Mouse (Mus musculus): ENCODE measurements around the gene Actr1b. TPM values are rescaled to one million over a fixed set of nuclear protein-coding genes. Genes with fewer than 3 reads are reported as not detected.

Actr1b gene
- polyA plus RNA-seq (2014; fragmentation: Nextera tagmentation; extraction: Ambion mirVana), result 74.1 and 81.0 TPM in 2 replicates

GRCm38 (mm10) chr1:36714311-36714710 lies at the start of gene Actr1b:
Actr1b (minus strand) TSS chr1:36714422.
- Histone ChIP-seq H3K4me2 (no peak within 1 kb of the TSS), H3K27ac (ENCODE audit: low read depth, low read length) (no peak within 1 kb of the TSS), H3K27me3 (replicated peaks; ENCODE audit: control insufficient read depth, insufficient read depth, low read length) (no peaks in the 10 kb centered on the region), H3K36me3 (ENCODE audit: control insufficient read depth, insufficient read depth, low read length) (no peaks in the 10 kb centered on the region), H3K4me3 (ENCODE audit: low read depth, low read length) (no peak within 1 kb of the TSS), H3K9me3 (ENCODE audit: control insufficient read depth, low read length) (no peaks in the 10 kb centered on the region), H3K9ac (ENCODE audit: low read depth, low read length) (no peak within 1 kb of the TSS), H3K4me1 (replicated peaks; ENCODE audit: control insufficient read depth, insufficient read depth, low read length) (no peaks in the 10 kb centered on the region)
- WGBS, result 71% methylated on average over 5 of the region's 5 CpGs
- ATAC-seq (replicated peaks; ENCODE audit: low FRiP score), result no peak
- no peak for DNase-seq (ENCODE audit: low spot score)

DNA sequence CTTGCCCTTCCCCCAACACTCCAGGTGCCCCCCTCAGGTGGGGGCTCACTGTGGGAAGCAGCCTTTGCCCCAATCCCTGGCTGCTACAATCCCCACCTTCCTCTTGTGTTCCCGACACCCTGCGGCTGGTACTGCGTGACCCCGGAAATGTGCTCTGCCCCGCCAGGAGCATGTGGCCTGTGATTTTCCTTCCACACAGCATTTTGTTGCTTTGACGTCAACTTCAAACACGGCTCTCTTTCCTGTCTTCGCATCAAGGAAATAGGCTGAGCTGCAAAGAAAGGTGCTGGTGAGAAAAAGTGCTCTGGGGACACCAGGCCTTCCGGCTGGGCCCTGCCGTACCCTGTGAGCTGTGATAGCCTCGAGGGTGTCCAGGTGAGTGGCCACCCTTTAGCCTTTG lies 47.3 kb upstream of the Actr1b start, which contains the start of gene Zap70:
TSS of gene Zap70 (plus strand) at position 231 of the 400 bp plus-strand sequence.
- 77% methylated on average over 11 of the region's 11 CpGs for WGBS
- Histone ChIP-seq H3K27me3 (replicated peaks; ENCODE audit: control insufficient read depth, insufficient read depth, low read length) (no peaks in the 10 kb centered on the region), H3K9ac (ENCODE audit: low read depth, low read length) (no peak within 1 kb of the TSS), H3K36me3 (ENCODE audit: control insufficient read depth, insufficient read depth, low read length) (no peaks in the 10 kb centered on the region), H3K4me2 (no peak within 1 kb of the TSS), H3K4me3 (ENCODE audit: low read depth, low read length) (no peak within 1 kb of the TSS), H3K9me3 (ENCODE audit: control insufficient read depth, low read length) (no peaks in the 10 kb centered on the region), H3K4me1 (replicated peaks; ENCODE audit: control insufficient read depth, insufficient read depth, low read length) (no peaks in the 10 kb centered on the region), H3K27ac (ENCODE audit: low read depth, low read length) (no peak within 1 kb of the TSS)
- ATAC-seq (replicated peaks; ENCODE audit: low FRiP score), result no peak
- no peak for DNase-seq (ENCODE audit: low spot score)

GRCm38 (mm10) chr1:36761061-36761460 lies 46.8 kb upstream of the Actr1b start:
- H3K27ac ChIP-seq (ENCODE audit: low read depth, low read length), result no peak overlapping the region

DNA sequence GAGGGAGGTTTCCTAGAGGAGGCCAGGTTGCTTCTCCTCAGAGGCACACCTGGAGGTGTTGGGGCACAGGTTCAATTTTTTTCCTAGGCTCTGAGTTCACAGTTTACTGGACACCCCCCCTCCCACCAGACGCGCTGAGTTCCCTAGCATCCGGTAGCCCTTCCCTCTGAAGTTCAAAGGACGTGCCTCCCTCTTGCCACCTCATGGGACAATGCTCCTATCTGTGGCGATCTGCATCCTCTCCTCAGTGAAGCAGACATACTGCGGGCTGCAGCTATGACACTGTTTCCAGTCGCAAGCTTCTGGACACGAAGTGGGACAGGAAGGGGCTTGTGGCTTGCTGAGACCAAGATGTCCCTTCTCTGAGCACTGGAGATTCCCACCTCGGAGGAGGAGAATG lies 46.2 kb upstream of the Actr1b start:
- 72% methylated on average over 9 of the region's 9 CpGs for WGBS
- no peaks in the 10 kb centered on the region for H3K27me3 ChIP-seq (replicated peaks; ENCODE audit: control insufficient read depth, insufficient read depth, low read length)
- no peak overlapping the region for H3K9ac ChIP-seq (ENCODE audit: low read depth, low read length)
- H3K36me3 ChIP-seq (ENCODE audit: control insufficient read depth, insufficient read depth, low read length), result no peaks in the 10 kb centered on the region
- no peaks in the 10 kb centered on the region for H3K9me3 ChIP-seq (ENCODE audit: control insufficient read depth, low read length)
- H3K27ac ChIP-seq (ENCODE audit: low read depth, low read length), result no peak overlapping the region
- no peaks in the 10 kb centered on the region for H3K4me1 ChIP-seq (replicated peaks; ENCODE audit: control insufficient read depth, insufficient read depth, low read length)
- H3K4me2 ChIP-seq, result no peak overlapping the region
- DNase-seq (ENCODE audit: low spot score) (no peak), ATAC-seq (replicated peaks; ENCODE audit: low FRiP score) (no peak)
- no peak overlapping the region for H3K4me3 ChIP-seq (ENCODE audit: low read depth, low read length)

More at GRCm38 (mm10) chr1:36761061-36761460, 46.8 kb upstream of the Actr1b start:
- H3K4me2 ChIP-seq, result no peak overlapping the region
- H3K9ac ChIP-seq (ENCODE audit: low read depth, low read length), result no peak overlapping the region
- no peak for ATAC-seq (replicated peaks; ENCODE audit: low FRiP score)
- H3K27me3 ChIP-seq (replicated peaks; ENCODE audit: control insufficient read depth, insufficient read depth, low read length), result no peaks in the 10 kb centered on the region
- no peaks in the 10 kb centered on the region for H3K4me1 ChIP-seq (replicated peaks; ENCODE audit: control insufficient read depth, insufficient read depth, low read length)
- DNase-seq (ENCODE audit: low spot score), result no peak
- no peaks in the 10 kb centered on the region for H3K9me3 ChIP-seq (ENCODE audit: control insufficient read depth, low read length)
- no peaks in the 10 kb centered on the region for H3K36me3 ChIP-seq (ENCODE audit: control insufficient read depth, insufficient read depth, low read length)
- WGBS, result 74% methylated on average over 8 of the region's 8 CpGs
- no peak overlapping the region for H3K4me3 ChIP-seq (ENCODE audit: low read depth, low read length)

DNA sequence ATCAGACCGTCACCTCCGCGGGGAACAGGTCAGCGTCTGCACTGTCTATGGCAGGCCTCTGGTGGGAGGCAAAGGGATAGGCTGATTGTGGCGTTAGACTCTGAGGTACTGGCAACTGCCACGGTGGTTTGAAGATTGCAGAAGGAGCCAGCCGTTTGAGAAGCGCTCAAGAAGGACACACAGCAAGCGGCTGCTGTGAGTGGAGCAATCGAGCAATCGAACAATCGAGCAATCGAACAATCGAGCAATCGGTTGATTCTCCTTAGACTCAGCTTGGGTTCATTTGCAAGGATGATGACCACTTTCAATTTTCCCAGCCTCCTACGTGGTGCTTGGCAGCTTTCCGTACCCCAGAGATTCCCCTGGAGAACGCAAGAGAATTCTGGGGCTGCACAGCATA lies 44.9 kb upstream of the Actr1b start:
- H3K4me1 ChIP-seq (replicated peaks; ENCODE audit: control insufficient read depth, insufficient read depth, low read length), result no peaks in the 10 kb centered on the region
- no peak for DNase-seq (ENCODE audit: low spot score)
- no peaks in the 10 kb centered on the region for H3K9me3 ChIP-seq (ENCODE audit: control insufficient read depth, low read length)
- H3K27ac ChIP-seq (ENCODE audit: low read depth, low read length), result no peak overlapping the region
- 85% methylated on average over 18 of the region's 18 CpGs for WGBS
- no peak for ATAC-seq (replicated peaks; ENCODE audit: low FRiP score)
- H3K36me3 ChIP-seq (ENCODE audit: control insufficient read depth, insufficient read depth, low read length), result no peaks in the 10 kb centered on the region
- no peaks in the 10 kb centered on the region for H3K27me3 ChIP-seq (replicated peaks; ENCODE audit: control insufficient read depth, insufficient read depth, low read length)
- H3K4me2 ChIP-seq, result no peak overlapping the region
- H3K9ac ChIP-seq (ENCODE audit: low read depth, low read length), result no peak overlapping the region
- no peak overlapping the region for H3K4me3 ChIP-seq (ENCODE audit: low read depth, low read length)

DNA sequence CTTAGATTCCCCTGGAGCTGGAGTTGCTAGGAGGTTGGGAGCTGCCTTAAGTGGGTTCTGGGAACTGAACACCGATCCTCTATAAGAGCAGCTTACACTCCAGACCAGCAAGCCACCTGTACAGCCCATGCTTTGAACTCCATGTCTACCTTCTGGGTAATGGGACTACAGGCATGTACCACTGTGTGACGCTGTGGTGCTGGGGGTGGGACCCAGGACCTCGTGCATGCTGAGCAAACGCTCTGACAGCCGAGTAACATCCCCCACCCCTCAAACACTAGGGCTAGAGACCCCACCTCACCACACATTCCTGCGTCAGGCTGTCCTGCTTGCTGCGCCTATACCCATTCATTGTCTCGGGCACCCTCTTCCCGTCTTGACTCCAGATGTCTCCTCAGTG lies 44.3 kb upstream of the Actr1b start:
- DNase-seq (ENCODE audit: low spot score) (no peak), ATAC-seq (replicated peaks; ENCODE audit: low FRiP score) (no peak)
- Histone ChIP-seq H3K36me3 (ENCODE audit: control insufficient read depth, insufficient read depth, low read length) (no peaks in the 10 kb centered on the region), H3K27ac (ENCODE audit: low read depth, low read length) (no peak overlapping the region), H3K27me3 (replicated peaks; ENCODE audit: control insufficient read depth, insufficient read depth, low read length) (no peaks in the 10 kb centered on the region), H3K4me2 (no peak overlapping the region), H3K4me3 (ENCODE audit: low read depth, low read length) (no peak overlapping the region), H3K9me3 (ENCODE audit: control insufficient read depth, low read length) (no peaks in the 10 kb centered on the region), H3K9ac (ENCODE audit: low read depth, low read length) (no peak overlapping the region), H3K4me1 (replicated peaks; ENCODE audit: control insufficient read depth, insufficient read depth, low read length) (no peaks in the 10 kb centered on the region)
- 80% methylated on average over 9 of the region's 9 CpGs for WGBS

GRCm38 (mm10) chr1:36753932-36754675 lies 39.9 kb upstream of the Actr1b start:
- ATAC-seq (replicated peaks; ENCODE audit: low FRiP score) (no peak), DNase-seq (ENCODE audit: low spot score) (no peak)
- Histone ChIP-seq H3K27me3 (replicated peaks; ENCODE audit: control insufficient read depth, insufficient read depth, low read length) (no peaks in the 10 kb centered on the region), H3K27ac (ENCODE audit: low read depth, low read length) (no peak overlapping the region), H3K9ac (ENCODE audit: low read depth, low read length) (no peak overlapping the region), H3K9me3 (ENCODE audit: control insufficient read depth, low read length) (no peaks in the 10 kb centered on the region), H3K4me2 (no peak overlapping the region), H3K36me3 (ENCODE audit: control insufficient read depth, insufficient read depth, low read length) (no peaks in the 10 kb centered on the region), H3K4me3 (ENCODE audit: low read depth, low read length) (no peak overlapping the region), H3K4me1 (replicated peaks; ENCODE audit: control insufficient read depth, insufficient read depth, low read length) (no peaks in the 10 kb centered on the region)
- WGBS, result 67% methylated on average over 6 of the region's 6 CpGs

DNA sequence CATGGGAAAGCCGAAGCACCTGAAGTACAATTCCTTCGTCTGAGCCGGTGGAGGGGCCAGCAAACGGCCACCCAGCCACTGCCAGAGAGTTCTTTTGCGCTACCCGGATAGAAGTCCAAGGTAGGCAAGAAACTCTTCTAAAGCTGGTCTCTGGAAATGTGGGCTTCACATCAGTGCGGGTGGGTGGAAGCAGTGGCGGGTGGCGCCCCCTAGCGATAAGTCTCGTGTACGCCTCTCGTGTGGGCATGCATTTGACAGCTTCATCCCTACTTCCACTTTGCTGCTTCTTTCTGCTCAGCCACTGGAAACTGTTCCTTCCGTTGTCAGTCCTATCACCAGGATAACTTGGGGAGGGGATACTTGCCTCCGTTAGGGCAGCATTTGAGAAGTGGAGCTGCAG lies 32.2 kb upstream of the Actr1b start:
- ATAC-seq (replicated peaks; ENCODE audit: low FRiP score) (no peak), DNase-seq (ENCODE audit: low spot score) (no peak)
- no peak overlapping the region for H3K4me3 ChIP-seq (ENCODE audit: low read depth, low read length)
- H3K9ac ChIP-seq (ENCODE audit: low read depth, low read length), result no peak overlapping the region
- H3K27ac ChIP-seq (ENCODE audit: low read depth, low read length), result no peak overlapping the region
- no peaks in the 10 kb centered on the region for H3K4me1 ChIP-seq (replicated peaks; ENCODE audit: control insufficient read depth, insufficient read depth, low read length)
- peaks cover 10% of the 10 kb centered on the region for H3K27me3 ChIP-seq (replicated peaks; ENCODE audit: control insufficient read depth, insufficient read depth, low read length)
- H3K9me3 ChIP-seq (ENCODE audit: control insufficient read depth, low read length), result no peaks in the 10 kb centered on the region
- no peaks in the 10 kb centered on the region for H3K36me3 ChIP-seq (ENCODE audit: control insufficient read depth, insufficient read depth, low read length)
- H3K4me2 ChIP-seq, result no peak overlapping the region
- WGBS, result 38% methylated on average over 15 of the region's 15 CpGs

- WGBS, result 53% methylated on average over 4 of the region's 4 CpGs
- H3K4me2 ChIP-seq, result no peak overlapping the region
Observed at GRCm38 (mm10) chr1:36745661-36746060, 31.4 kb upstream of the Actr1b start.

More at GRCm38 (mm10) chr1:36745661-36746060, 31.4 kb upstream of the Actr1b start:
- DNase-seq (ENCODE audit: low spot score) (no peak), ATAC-seq (replicated peaks; ENCODE audit: low FRiP score) (no peak)
- H3K36me3 ChIP-seq (ENCODE audit: control insufficient read depth, insufficient read depth, low read length), result no peaks in the 10 kb centered on the region
- no peaks in the 10 kb centered on the region for H3K4me1 ChIP-seq (replicated peaks; ENCODE audit: control insufficient read depth, insufficient read depth, low read length)
- H3K9ac ChIP-seq (ENCODE audit: low read depth, low read length), result no peak overlapping the region
- peaks cover 14% of the 10 kb centered on the region for H3K27me3 ChIP-seq (replicated peaks; ENCODE audit: control insufficient read depth, insufficient read depth, low read length)
- H3K9me3 ChIP-seq (ENCODE audit: control insufficient read depth, low read length), result no peaks in the 10 kb centered on the region
- no peak overlapping the region for H3K4me3 ChIP-seq (ENCODE audit: low read depth, low read length)
- H3K27ac ChIP-seq (ENCODE audit: low read depth, low read length), result no peak overlapping the region
